Mouse (Mus musculus) limb, embryonic 11.5 days (tissue): ENCODE measurements around the gene Gm17728. TPM values are rescaled to one million over a fixed set of nuclear protein-coding genes. Genes with fewer than 3 reads are reported as not detected.
"Not testable (repeated sequence)": the region's sequence is repeated elsewhere in the genome, so short reads cannot be mapped to it uniquely, and the experiment has no call there.

ENCODE experiments used
- ATAC-seq: fragments of 200-750 bp; cut with Nextera tagmentation; 2 replicates; pipeline ENCODE4 v1.8.0; 2017; ENCODE audit warnings: low read depth; ENCODE audit not compliant: insufficient number of reproducible peaks, low FRiP score, low TSS enrichment
- DNase-seq: peaks from one replicate; pipeline ENCODE4 v3.0.0-alpha.2; 2015; ENCODE audit warnings: low spot score
- H3K27ac ChIP-seq: fragments of 300-500 bp; sonication (generic); replicated peaks from 2 replicates; pipeline ENCODE4 v1.5.1; 2014; ENCODE audit warnings: low read depth, mild to moderate bottlenecking, low read length
- H3K27me3 ChIP-seq: fragments of 300-500 bp; sonication (generic); 2 replicates; pipeline ENCODE4 v1.6.1; 2014; ENCODE audit warnings: mild to moderate bottlenecking, low read length, mixed read lengths; ENCODE audit not compliant: control insufficient read depth, insufficient read depth
- H3K36me3 ChIP-seq: fragments of 300-500 bp; sonication (generic); 2 replicates; pipeline ENCODE4 v1.6.1; 2014; ENCODE audit warnings: mild to moderate bottlenecking, low read length, moderate library complexity, mixed read lengths; ENCODE audit not compliant: control insufficient read depth, insufficient read depth
- H3K4me1 ChIP-seq: fragments of 300-500 bp; sonication (generic); 2 replicates; pipeline ENCODE4 v1.6.1; 2014; ENCODE audit warnings: low read length, mixed read lengths; ENCODE audit not compliant: control insufficient read depth, insufficient read depth
- H3K4me2 ChIP-seq: fragments of 300-500 bp; sonication (generic); 2 replicates; pipeline ENCODE4 v1.6.1; 2014; ENCODE audit warnings: low read depth, mild to moderate bottlenecking, moderate library complexity; ENCODE audit not compliant: severe bottlenecking
- H3K4me3 ChIP-seq: fragments of 300-500 bp; sonication (generic); 2 replicates; pipeline ENCODE4 v1.5.1; 2014; ENCODE audit warnings: low read depth, low read length
- H3K9ac ChIP-seq: fragments of 300-500 bp; sonication (generic); 2 replicates; pipeline ENCODE4 v1.6.1; 2014; ENCODE audit warnings: mild to moderate bottlenecking, low read length
- H3K9me3 ChIP-seq: fragments of 300-500 bp; sonication (generic); 2 replicates; pipeline ENCODE4 v1.6.1; 2016; ENCODE audit warnings: low read length; ENCODE audit not compliant: control insufficient read depth
- WGBS: fragments of 180-500 bp; shearing (Covaris S2); extraction: QIAGEN DNeasy Blood & Tissue Kit; methylation state at CpG from one replicate; pipeline ENCODE4 v1.1.7; 2014; 5-methylcytosine and 5-hydroxymethylcytosine counted together
- polyA plus RNA-seq: library from polyadenylated mRNA; unstranded; fragments of >200 nt; fragmentation: Nextera tagmentation; extraction: Ambion mirVana; gene quantifications from 2 replicates; pipeline ENCODE4 v1.2.1, GENCODE M21; 2014

Gene Gm17728
- 0.64 TPM in 1 of 2 replicates, not detected in the other for polyA plus RNA-seq

- not testable (repeated sequence) for H3K4me1 ChIP-seq, H3K4me2 ChIP-seq, H3K27ac ChIP-seq, H3K9ac ChIP-seq, H3K27me3 ChIP-seq, H3K9me3 ChIP-seq, H3K4me3 ChIP-seq, ATAC-seq, DNase-seq, H3K36me3 ChIP-seq
- 91% methylated on average over 8 of the region's 8 CpGs for WGBS
These were observed at the start of gene Gm17728 for GRCm38 (mm10) chr17:9421760-9422159. Gene Gm17728, plus strand, starts transcription at chr17:9422060.

GRCm38 (mm10) chr17:9397493-9397892 lies 24.4 kb upstream of the Gm17728 start:
- no peak overlapping the region for H3K27ac ChIP-seq
- no peaks in the 10 kb centered on the region for H3K36me3 ChIP-seq
- 90% methylated on average over 7 of the region's 7 CpGs for WGBS
- no peaks in the 10 kb centered on the region for H3K9me3 ChIP-seq
- DNase-seq (no peak), ATAC-seq (no peak)
- no peaks in the 10 kb centered on the region for H3K27me3 ChIP-seq
- no peaks in the 10 kb centered on the region for H3K4me1 ChIP-seq
- H3K4me3 ChIP-seq, result no peak overlapping the region
- H3K4me2 ChIP-seq, result no peak overlapping the region
- H3K9ac ChIP-seq, result no peak overlapping the region

GRCm38 (mm10) chr17:9398551-9398950 lies 23.3 kb upstream of the Gm17728 start:
- Histone ChIP-seq H3K4me2 (no peak overlapping the region), H3K9ac (no peak overlapping the region), H3K4me1 (no peaks in the 10 kb centered on the region), H3K9me3 (no peaks in the 10 kb centered on the region), H3K27me3 (no peaks in the 10 kb centered on the region), H3K4me3 (no peak overlapping the region), H3K27ac (no peak overlapping the region), H3K36me3 (no peaks in the 10 kb centered on the region)
- ATAC-seq, result no peak
- no peak for DNase-seq
- 28% methylated on average over 4 of the region's 4 CpGs for WGBS

- no peaks in the 10 kb centered on the region for H3K27me3 ChIP-seq
- ATAC-seq, result no peak
- H3K9me3 ChIP-seq, result no peaks in the 10 kb centered on the region
- no peak overlapping the region for H3K4me2 ChIP-seq
- H3K4me1 ChIP-seq, result no peaks in the 10 kb centered on the region
- H3K4me3 ChIP-seq, result no peak overlapping the region
- H3K36me3 ChIP-seq, result no peaks in the 10 kb centered on the region
- no peak overlapping the region for H3K9ac ChIP-seq
- H3K27ac ChIP-seq, result no peak overlapping the region
- 94% methylated on average over 3 of the region's 3 CpGs for WGBS
- DNase-seq, result no peak
These were observed 17.9 kb upstream of the Gm17728 start for GRCm38 (mm10) chr17:9403991-9404390.

GRCm38 (mm10) chr17:9407640-9408039 lies 14.2 kb upstream of the Gm17728 start:
- no peak for DNase-seq
- H3K4me3 ChIP-seq, result no peak overlapping the region
- H3K27ac ChIP-seq, result no peak overlapping the region
- ATAC-seq, result no peak
- no peaks in the 10 kb centered on the region for H3K4me1 ChIP-seq
- H3K9ac ChIP-seq, result no peak overlapping the region
- H3K4me2 ChIP-seq, result no peak overlapping the region
- 75% methylated on average over 6 of the region's 6 CpGs for WGBS
- H3K9me3 ChIP-seq, result no peaks in the 10 kb centered on the region
- H3K27me3 ChIP-seq, result no peaks in the 10 kb centered on the region
- H3K36me3 ChIP-seq, result no peaks in the 10 kb centered on the region

GRCm38 (mm10) chr17:9419016-9419415 lies 2.8 kb upstream of the Gm17728 start:
- Histone ChIP-seq H3K9me3 (no peaks in the 10 kb centered on the region), H3K9ac (no peak overlapping the region), H3K4me3 (no peak overlapping the region), H3K4me2 (no peak overlapping the region), H3K27ac (no peak overlapping the region), H3K4me1 (no peaks in the 10 kb centered on the region), H3K27me3 (no peaks in the 10 kb centered on the region), H3K36me3 (no peaks in the 10 kb centered on the region)
- DNase-seq (no peak), ATAC-seq (no peak)
- WGBS, result 92% methylated on average over 2 of the region's 2 CpGs

GRCm38 (mm10) chr17:9428374-9428994 lies 6.6 kb downstream of the Gm17728 start:
- Histone ChIP-seq H3K4me3 (no peak overlapping the region), H3K27me3 (no peaks in the 10 kb centered on the region), H3K27ac (no peak overlapping the region), H3K4me2 (no peak overlapping the region), H3K4me1 (no peaks in the 10 kb centered on the region; the same call in 1 of the 2 replicates), H3K36me3 (no peaks in the 10 kb centered on the region), H3K9ac (no peak overlapping the region), H3K9me3 (no peaks in the 10 kb centered on the region)
- ATAC-seq (no peak), DNase-seq (no peak)
- WGBS, result 59% methylated on average over 7 of the region's 7 CpGs

GRCm38 (mm10) chr17:9439997-9440655 lies 18.3 kb downstream of the Gm17728 start:
- Histone ChIP-seq H3K27me3 (no peaks in the 10 kb centered on the region), H3K4me2 (no peak overlapping the region), H3K9me3 (no peaks in the 10 kb centered on the region), H3K27ac (no peak overlapping the region), H3K9ac (no peak overlapping the region), H3K36me3 (no peaks in the 10 kb centered on the region), H3K4me3 (no peak overlapping the region), H3K4me1 (no peaks in the 10 kb centered on the region)
- ATAC-seq (no peak), DNase-seq (no peak)
- WGBS, result 67% methylated on average over 4 of the region's 4 CpGs
